Mouse (Mus musculus) brain, embryonic 14.5 days (tissue): Measurements from ENCODE around the gene Gpr156.

ENCODE experiments used
- CTCF ChIP-seq: fragments of 200-500 bp; IDR thresholded peaks from 2 replicates; pipeline ENCODE4 v1.5.1; 2012; ENCODE audit warnings: inconsistent platforms, mild to moderate bottlenecking, moderate library complexity, borderline replicate concordance; ENCODE audit not compliant: insufficient read depth, insufficient read length; ENCODE audit errors: extremely low read depth
- POLR2A ChIP-seq: fragments of 200-500 bp; IDR thresholded peaks from 2 replicates; pipeline ENCODE4 v1.6.1; 2012; ENCODE audit warnings: mild to moderate bottlenecking, inconsistent platforms, borderline replicate concordance; ENCODE audit not compliant: poor library complexity, insufficient read depth, insufficient read length, severe bottlenecking; ENCODE audit errors: extremely low read depth

DNA sequence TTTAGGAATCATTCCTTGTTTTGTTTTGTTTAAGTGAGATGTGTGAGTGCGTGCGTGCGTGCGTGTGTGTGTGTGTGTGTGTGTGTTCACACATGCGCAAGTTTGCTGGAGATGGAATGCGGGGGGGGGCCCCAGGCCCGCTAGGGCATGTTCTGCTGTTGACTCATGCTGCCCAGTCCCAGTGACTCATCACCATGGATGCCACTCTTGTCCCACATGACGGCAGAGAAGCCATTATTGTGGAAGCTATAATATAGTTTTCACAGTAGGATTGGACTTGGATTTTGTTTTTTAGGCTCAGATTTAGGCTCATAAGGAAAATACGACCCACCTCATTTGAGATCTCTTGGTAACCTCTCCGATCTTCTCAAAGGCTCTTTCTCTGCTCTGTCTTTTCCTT is 24.0 kb downstream of the Gpr156 start:
- TF ChIP-seq POLR2A (no peak), CTCF (no peak)
